Mouse (Mus musculus) lung, embryonic 15.5 days (tissue): Measurements from ENCODE around the gene Rgs3. TPM values are rescaled to one million over a fixed set of nuclear protein-coding genes. Genes with fewer than 3 reads are reported as not detected.

Experiments
- ATAC-seq: fragments of 200-750 bp; cut with Nextera tagmentation; 2 replicates; pipeline ENCODE4 v1.8.0; 2017; ENCODE audit warnings: moderate number of reproducible peaks, borderline replicate concordance; ENCODE audit not compliant: low FRiP score, low TSS enrichment; ENCODE audit errors: extremely low read depth
- H3K27ac ChIP-seq: fragments of 300-500 bp; sonication (generic); 2 replicates; pipeline ENCODE4 v1.5.1; 2015; ENCODE audit warnings: moderate library complexity, mild to moderate bottlenecking, inconsistent platforms
- H3K27me3 ChIP-seq: fragments of 300-500 bp; sonication (generic); 2 replicates; pipeline ENCODE4 v1.6.1; 2015; ENCODE audit warnings: inconsistent platforms
- H3K36me3 ChIP-seq: fragments of 300-500 bp; sonication (generic); 2 replicates; pipeline ENCODE4 v1.6.1; 2015; ENCODE audit warnings: inconsistent platforms
- H3K4me1 ChIP-seq: fragments of 300-500 bp; sonication (generic); 2 replicates; pipeline ENCODE4 v1.6.1; 2015; ENCODE audit warnings: inconsistent platforms
- H3K4me2 ChIP-seq: fragments of 300-500 bp; sonication (generic); 2 replicates; pipeline ENCODE4 v1.6.1; 2015; ENCODE audit warnings: inconsistent platforms, mild to moderate bottlenecking, moderate library complexity
- H3K4me3 ChIP-seq: fragments of 300-500 bp; sonication (generic); 2 replicates; pipeline ENCODE4 v1.5.1; 2015; ENCODE audit warnings: mild to moderate bottlenecking, inconsistent platforms
- H3K9ac ChIP-seq: fragments of 300-500 bp; sonication (generic); 2 replicates; pipeline ENCODE4 v1.6.1; 2015; ENCODE audit warnings: inconsistent platforms
- H3K9me3 ChIP-seq: fragments of 300-500 bp; sonication (generic); 2 replicates; pipeline ENCODE4 v1.6.1; 2016; ENCODE audit warnings: inconsistent platforms
- WGBS: fragments of 180-500 bp; shearing (Covaris S2); methylation state at CpG from one replicate; pipeline ENCODE4 v1.1.7; 2015; 5-methylcytosine and 5-hydroxymethylcytosine counted together
- polyA plus RNA-seq: library from polyadenylated mRNA; unstranded; fragments of >200 nt; fragmentation: Nextera tagmentation; extraction: Ambion mirVana; gene quantifications from 2 replicates; pipeline ENCODE4 v1.2.1, GENCODE M21; 2015

The Rgs3 gene
- polyA plus RNA-seq, 1 experiment from 2014 or later, result 53.5 TPM

DNA sequence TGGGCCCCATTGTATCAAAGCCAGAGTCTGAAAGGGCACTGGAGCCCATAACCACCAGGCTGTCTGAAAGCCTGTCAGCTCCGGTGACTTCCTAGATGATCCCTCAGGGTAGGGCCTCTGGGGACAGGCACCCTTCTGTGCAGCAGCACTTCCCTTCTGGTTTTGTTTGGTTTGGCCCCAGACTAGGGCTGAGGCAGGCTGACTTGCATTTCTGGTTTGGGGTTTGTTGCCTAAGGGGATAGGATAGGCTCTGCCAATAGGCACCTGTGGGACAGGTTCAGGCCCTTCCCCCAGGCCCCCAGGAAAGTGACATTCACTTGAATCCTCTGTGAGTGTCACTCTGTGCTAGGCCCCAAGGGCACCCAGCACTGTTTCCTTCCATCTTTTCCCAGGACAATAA is 127.1 kb downstream of the Rgs3 start:
- no peaks in the 10 kb centered on the region for H3K27me3 ChIP-seq
- WGBS, result 48% methylated on average over 1 of the region's 1 CpGs
- H3K4me2 ChIP-seq, result no peak overlapping the region
- peak; percentile 36; the same call in 1 of the 2 replicates for ATAC-seq
- H3K4me3 ChIP-seq, result no peak overlapping the region
- H3K36me3 ChIP-seq, result peaks cover 5% of the 10 kb centered on the region
- no peak overlapping the region for H3K9ac ChIP-seq
- H3K27ac ChIP-seq, result peak overlapping the region; percentile 37; the same call in 1 of the 2 replicates
- H3K9me3 ChIP-seq, result no peaks in the 10 kb centered on the region
- peaks cover 27% of the 10 kb centered on the region for H3K4me1 ChIP-seq

DNA sequence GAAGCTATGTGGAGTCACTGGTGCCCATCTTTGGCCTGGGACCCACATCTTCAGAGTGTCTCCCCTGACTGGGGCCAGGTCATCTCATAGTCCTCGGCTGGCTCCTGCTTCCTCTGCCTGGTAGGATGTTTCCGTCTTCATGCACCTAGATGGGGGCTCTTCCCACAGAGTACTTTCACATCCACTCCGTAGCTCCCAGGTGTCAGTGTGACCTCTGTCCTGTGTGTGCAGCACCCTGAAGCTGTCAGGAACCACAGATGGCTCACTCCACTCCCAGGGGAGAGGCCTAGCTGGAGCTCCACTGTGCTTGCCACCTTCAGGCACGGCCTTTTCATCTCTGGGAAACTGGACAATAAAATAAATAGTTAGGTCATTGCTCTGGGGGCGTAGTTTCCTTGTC is 128.5 kb downstream of the Rgs3 start:
- ATAC-seq, result no peak
- Histone ChIP-seq H3K27ac (no peak overlapping the region), H3K4me3 (no peak overlapping the region), H3K4me1 (peaks cover 39% of the 10 kb centered on the region), H3K9me3 (no peaks in the 10 kb centered on the region), H3K27me3 (no peaks in the 10 kb centered on the region), H3K4me2 (no peak overlapping the region), H3K36me3 (peaks cover 8% of the 10 kb centered on the region), H3K9ac (no peak overlapping the region)
- WGBS, result 69% methylated on average over 5 of the region's 5 CpGs

DNA sequence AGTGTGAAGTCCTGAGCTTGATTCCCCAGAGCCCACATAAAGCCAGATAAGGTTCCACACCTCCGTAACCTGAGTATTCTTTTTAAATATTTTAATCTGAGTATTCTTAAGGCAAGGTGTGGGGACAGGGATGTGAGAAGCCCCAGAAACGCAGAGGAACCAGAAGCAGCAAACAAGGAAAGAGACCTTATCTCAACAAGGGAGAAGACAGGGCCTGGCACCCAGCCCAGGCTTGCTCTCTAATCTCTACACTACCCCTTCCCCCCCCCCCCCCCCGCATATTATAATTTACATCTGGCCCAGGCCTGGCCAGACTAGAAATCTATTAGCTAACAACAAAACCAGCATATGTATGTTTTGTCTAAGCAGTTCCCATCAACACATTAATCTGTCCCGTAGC is 131.3 kb downstream of the Rgs3 start:
- Histone ChIP-seq H3K9me3 (no peaks in the 10 kb centered on the region), H3K9ac (no peak overlapping the region), H3K4me2 (no peak overlapping the region), H3K27me3 (no peaks in the 10 kb centered on the region), H3K4me3 (no peak overlapping the region), H3K27ac (no peak overlapping the region), H3K36me3 (peaks cover 8% of the 10 kb centered on the region), H3K4me1 (peaks cover 50% of the 10 kb centered on the region)
- no peak for ATAC-seq
- 53% methylated on average over 4 of the region's 4 CpGs for WGBS

DNA sequence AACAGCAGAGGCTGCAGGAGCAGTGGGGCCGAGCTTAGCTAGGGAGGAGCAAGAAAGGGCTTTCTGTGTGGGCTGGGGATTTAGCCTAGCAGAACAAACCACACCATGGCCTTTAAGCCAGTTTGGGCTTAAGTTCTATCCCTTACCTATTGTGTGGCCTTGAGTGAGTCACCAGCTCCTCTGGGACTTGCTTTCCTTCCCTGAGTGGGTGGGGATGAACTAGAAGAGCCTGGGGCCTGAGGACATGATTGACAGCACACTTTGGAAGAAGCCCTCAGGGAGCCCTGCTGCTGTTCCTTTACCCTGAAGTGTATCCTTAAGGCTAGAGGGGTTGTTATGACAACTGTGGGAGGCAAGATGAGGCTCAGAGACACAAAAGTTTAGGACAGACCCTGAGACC is 132.0 kb downstream of the Rgs3 start:
- peaks cover 50% of the 10 kb centered on the region for H3K4me1 ChIP-seq
- peaks cover 8% of the 10 kb centered on the region for H3K36me3 ChIP-seq
- H3K9ac ChIP-seq, result no peak overlapping the region
- H3K4me2 ChIP-seq, result no peak overlapping the region
- H3K4me3 ChIP-seq, result no peak overlapping the region
- H3K27ac ChIP-seq, result 0 out of 2 replicates have a peak overlapping the region, but pooled peaks have one; percentile 15
- no peaks in the 10 kb centered on the region for H3K9me3 ChIP-seq
- H3K27me3 ChIP-seq, result no peaks in the 10 kb centered on the region
- ATAC-seq, result no peak
- 65% methylated on average over 1 of the region's 1 CpGs for WGBS

DNA sequence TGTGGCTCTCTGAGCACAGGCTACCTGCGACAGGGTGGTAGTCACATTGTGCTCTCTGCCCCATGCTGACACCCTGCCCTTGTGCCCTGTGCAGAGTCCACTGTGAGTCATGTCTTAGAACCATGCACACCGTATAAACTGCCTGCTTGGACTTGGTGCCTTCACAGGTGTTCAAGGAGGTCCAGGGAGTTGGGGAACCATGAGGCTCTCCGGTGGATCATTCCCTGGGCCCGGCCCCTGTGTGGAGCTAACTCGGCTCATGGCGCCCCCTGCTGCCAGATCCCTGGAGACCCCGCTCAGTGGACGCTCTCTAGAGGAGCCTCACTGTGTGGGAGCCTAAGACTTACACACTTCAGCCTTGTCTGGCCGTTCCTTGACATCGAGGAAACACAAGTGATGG is 134.2 kb downstream of the Rgs3 start:
- no peak for ATAC-seq
- Histone ChIP-seq H3K36me3 (peaks cover 8% of the 10 kb centered on the region), H3K4me3 (no peak overlapping the region), H3K4me1 (peaks cover 63% of the 10 kb centered on the region), H3K9me3 (no peaks in the 10 kb centered on the region), H3K9ac (no peak overlapping the region), H3K27me3 (no peaks in the 10 kb centered on the region), H3K27ac (no peak overlapping the region), H3K4me2 (no peak overlapping the region)
- 39% methylated on average over 10 of the region's 10 CpGs for WGBS

DNA sequence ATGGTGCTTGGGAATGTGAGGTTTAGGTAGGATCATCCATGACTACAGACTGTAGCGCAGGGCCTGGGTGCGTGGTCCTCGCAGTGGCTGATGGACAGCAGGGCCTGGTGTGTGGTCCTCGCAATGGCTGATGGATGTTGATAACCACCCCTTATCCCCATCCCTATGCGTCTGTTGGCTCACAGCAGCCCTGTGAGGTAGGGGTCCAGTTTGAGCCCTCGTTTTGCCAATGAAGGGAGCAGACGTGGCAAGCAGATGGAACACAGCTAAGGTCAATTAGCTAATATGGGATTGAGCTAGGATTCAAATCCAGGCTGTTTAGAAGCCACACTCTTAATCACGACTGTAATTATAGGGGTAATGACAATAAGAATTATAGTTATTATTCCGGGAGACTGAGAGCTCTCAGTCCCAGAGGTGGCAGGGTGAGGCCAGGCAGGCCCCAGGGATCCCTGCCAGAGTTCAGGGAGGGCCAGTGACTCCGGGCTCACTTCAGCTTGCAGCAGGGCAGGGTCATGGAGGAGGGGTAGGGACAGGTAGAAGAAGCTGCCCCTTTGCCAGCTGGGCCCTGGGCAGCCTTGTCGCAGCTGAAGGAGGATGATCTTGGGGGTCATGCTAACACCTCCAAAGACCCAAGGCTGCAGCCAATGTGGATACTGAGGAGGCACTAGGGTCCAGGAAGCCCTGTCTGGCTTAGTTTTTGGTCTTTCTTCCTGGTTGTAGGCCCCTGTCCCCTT is 135.2 kb downstream of the Rgs3 start:
- peaks cover 8% of the 10 kb centered on the region for H3K36me3 ChIP-seq
- peaks cover 74% of the 10 kb centered on the region for H3K4me1 ChIP-seq
- H3K4me2 ChIP-seq, result no peak overlapping the region
- H3K27me3 ChIP-seq, result no peaks in the 10 kb centered on the region
- peak overlapping the region; percentile 48 for H3K27ac ChIP-seq
- no peaks in the 10 kb centered on the region for H3K9me3 ChIP-seq
- H3K9ac ChIP-seq, result no peak overlapping the region
- no peak overlapping the region for H3K4me3 ChIP-seq
- 79% methylated on average over 11 of the region's 11 CpGs for WGBS
- ATAC-seq, result no peak

DNA sequence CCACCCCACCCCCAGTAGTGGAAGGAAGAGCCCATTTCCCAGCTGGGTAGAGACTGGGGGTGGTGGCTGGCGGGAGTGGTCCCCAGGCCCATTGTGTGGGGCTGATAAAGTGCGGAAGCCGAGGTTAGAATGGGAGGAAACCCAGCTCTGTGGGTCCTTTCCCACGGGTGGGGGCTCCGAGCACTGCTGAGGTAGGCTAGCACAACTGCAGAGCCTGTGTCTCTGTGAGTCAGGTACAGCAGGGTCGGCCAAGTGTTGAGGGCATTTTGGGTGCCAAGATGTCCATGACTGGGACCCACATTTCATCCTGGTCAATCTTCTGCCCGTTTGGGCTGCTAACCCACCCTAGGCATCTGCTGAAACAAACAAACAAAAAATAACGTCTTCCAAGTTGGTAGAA is 135.9 kb downstream of the Rgs3 start:
- peak overlapping the region; percentile 48; the same call in 1 of the 2 replicates for H3K27ac ChIP-seq
- H3K9me3 ChIP-seq, result no peaks in the 10 kb centered on the region
- H3K36me3 ChIP-seq, result peaks cover 9% of the 10 kb centered on the region
- ATAC-seq, result no peak
- no peak overlapping the region for H3K4me3 ChIP-seq
- H3K9ac ChIP-seq, result no peak overlapping the region
- H3K27me3 ChIP-seq, result no peaks in the 10 kb centered on the region
- no peak overlapping the region for H3K4me2 ChIP-seq
- H3K4me1 ChIP-seq, result peaks cover 80% of the 10 kb centered on the region
- 55% methylated on average over 8 of the region's 8 CpGs for WGBS

DNA sequence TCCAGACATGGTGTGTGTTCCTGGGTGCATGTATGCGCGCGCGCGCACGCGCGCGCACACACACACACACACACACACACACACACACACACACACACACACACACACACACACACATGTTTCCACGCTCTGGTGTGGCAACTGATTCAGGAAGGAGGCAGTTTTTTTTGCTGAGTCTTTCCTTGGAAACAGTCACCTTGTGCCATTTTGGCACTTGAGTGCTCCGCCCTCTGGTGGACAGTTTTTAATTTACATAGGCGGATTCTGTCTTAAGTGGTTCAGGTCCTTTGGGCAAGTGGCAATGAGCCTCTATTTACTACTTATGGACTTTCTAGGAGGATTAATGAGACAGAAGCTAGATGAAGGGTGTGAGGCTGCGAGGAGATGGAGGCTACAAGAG is 136.3 kb downstream of the Rgs3 start:
- H3K4me3 ChIP-seq, result no peak overlapping the region
- no peaks in the 10 kb centered on the region for H3K9me3 ChIP-seq
- no peaks in the 10 kb centered on the region for H3K27me3 ChIP-seq
- peaks cover 13% of the 10 kb centered on the region for H3K36me3 ChIP-seq
- H3K4me1 ChIP-seq, result peaks cover 80% of the 10 kb centered on the region
- peak overlapping the region; percentile 48; the same call in 1 of the 2 replicates for H3K27ac ChIP-seq
- no peak overlapping the region for H3K9ac ChIP-seq
- no peak overlapping the region for H3K4me2 ChIP-seq
- WGBS, result 62% methylated on average over 10 of the region's 13 CpGs
- no peak for ATAC-seq

DNA sequence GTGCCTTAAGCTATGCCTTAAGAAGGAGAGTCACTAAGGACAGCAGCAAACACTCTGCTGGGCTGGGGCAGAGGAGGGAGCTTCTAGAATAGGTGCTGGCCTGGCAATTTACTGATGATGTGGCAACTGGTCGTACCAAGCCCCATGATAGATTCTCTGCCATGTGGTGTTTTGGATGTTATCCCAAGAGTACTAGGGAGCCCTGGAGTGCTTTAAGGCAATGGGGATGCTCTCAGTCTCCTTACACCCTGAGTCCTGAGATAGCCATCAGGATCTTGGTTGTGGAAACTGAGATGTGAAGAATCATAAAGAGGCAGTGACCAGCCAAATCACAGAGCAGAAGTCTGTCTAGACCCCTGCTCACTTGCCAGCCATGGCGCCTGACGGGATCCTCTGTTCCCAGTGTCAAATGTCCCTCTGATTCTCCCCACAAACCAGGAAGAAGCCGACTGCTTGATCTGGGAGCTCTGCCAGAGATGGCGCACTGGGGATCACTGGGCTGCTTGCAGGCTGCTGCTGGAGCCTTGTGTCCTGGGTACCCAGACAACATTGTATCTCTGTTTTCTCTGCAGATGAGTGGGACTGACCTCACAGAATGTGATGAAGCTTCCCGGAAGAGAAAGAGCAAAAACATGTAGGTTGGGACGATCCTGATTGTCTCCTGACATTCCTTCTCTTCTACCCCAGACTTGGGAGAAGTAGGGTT is 137.2 kb downstream of the Rgs3 start:
- Histone ChIP-seq H3K36me3 (peaks cover 15% of the 10 kb centered on the region), H3K27me3 (no peaks in the 10 kb centered on the region), H3K4me2 (no peak overlapping the region), H3K27ac (peak overlapping the region; percentile 80), H3K9me3 (no peaks in the 10 kb centered on the region), H3K4me1 (peaks cover 82% of the 10 kb centered on the region), H3K9ac (no peak overlapping the region), H3K4me3 (no peak overlapping the region)
- 36% methylated on average over 7 of the region's 7 CpGs for WGBS
- ATAC-seq, result no peak

DNA sequence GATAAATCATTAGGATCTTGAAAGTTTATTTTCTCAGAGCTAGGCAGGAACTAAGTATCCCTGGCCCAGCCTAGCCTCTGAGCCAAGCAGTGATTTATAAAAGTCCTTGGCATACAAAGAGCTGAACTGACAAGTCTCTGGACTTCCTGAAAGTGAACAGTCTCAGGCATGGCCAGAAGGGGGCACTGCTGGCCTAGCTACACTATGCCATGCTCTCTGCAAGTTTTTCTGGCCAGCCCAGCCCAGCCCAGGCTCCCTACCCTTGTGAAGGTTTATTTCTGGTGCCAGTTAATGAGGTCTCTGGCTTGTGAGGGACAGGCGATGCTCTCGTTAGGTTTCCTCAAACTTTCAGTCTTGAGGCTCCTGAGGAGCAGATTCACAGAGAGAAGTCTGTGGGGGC is 137.8 kb downstream of the Rgs3 start:
- WGBS, result 15% methylated on average over 2 of the region's 2 CpGs
- Histone ChIP-seq H3K9me3 (no peaks in the 10 kb centered on the region), H3K36me3 (peaks cover 14% of the 10 kb centered on the region), H3K4me3 (no peak overlapping the region), H3K9ac (no peak overlapping the region), H3K4me1 (peaks cover 76% of the 10 kb centered on the region), H3K27me3 (no peaks in the 10 kb centered on the region), H3K4me2 (no peak overlapping the region), H3K27ac (peak overlapping the region; percentile 80)
- ATAC-seq, result peak; percentile 60; the same call in 1 of the 2 replicates

DNA sequence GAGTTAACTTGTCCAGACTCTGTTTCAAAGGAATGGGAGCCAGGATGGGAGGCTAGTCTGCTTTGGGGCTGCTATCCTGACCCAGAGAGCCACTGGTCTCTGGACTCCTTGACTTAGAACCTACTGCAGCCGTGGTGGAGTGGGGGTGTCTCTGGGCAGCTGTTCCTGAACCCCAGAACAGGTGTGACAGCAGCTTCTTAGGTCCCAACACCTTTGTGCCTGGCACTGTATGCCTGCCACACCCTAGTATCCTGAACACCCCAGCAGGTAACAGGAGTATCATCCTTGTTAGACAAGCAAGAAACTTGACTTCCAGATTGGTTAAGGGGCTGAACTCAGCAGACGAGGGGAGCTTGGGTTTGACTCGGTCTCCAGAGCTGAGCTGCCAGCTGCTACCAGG is 138.9 kb downstream of the Rgs3 start:
- peaks cover 21% of the 10 kb centered on the region for H3K36me3 ChIP-seq
- 52% methylated on average over 3 of the region's 3 CpGs for WGBS
- H3K4me3 ChIP-seq, result no peak overlapping the region
- no peak for ATAC-seq
- H3K27me3 ChIP-seq, result no peaks in the 10 kb centered on the region
- no peaks in the 10 kb centered on the region for H3K9me3 ChIP-seq
- H3K9ac ChIP-seq, result no peak overlapping the region
- H3K4me1 ChIP-seq, result peaks cover 70% of the 10 kb centered on the region
- no peak overlapping the region for H3K4me2 ChIP-seq
- H3K27ac ChIP-seq, result peak overlapping the region; percentile 78

DNA sequence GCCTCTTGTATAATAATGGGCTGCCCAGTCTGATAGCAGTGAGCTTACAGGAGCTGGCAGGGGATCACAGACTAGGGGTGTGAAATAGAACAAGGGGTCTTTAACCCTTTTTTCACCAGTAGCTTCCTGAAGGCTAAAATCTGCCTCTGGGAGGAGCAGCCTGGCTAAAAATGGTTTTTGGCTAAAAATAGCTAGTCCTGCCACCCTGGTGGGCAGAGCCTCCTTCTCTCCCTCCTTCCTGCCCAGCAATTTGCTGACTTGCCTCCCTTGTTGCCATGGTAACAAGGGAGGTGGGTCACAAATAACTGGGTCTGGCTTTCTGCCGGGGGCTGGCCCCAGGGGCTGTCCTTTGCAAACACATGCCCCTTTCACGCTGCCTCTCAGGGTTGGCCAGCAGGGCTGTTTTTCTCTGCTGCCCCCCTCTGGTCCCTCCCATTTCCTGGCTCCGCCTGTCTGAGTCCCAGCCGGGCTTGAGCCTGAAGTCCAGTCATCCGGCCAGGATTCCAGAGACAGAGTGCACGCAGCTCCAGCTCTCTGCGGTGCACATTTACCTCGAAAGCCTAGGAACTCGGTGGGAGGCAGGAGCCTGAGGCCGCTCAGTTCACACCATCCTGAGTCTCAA is 139.7 kb downstream of the Rgs3 start:
- ATAC-seq, result peak; percentile 92
- peaks cover 67% of the 10 kb centered on the region for H3K4me1 ChIP-seq

More for the DNA sequence above, 139.7 kb downstream of the Rgs3 start:
- H3K27me3 ChIP-seq, result no peaks in the 10 kb centered on the region
- 2% methylated on average over 10 of the region's 10 CpGs for WGBS
- H3K9me3 ChIP-seq, result no peaks in the 10 kb centered on the region
- H3K27ac ChIP-seq, result peak overlapping the region; percentile 78
- peak overlapping the region; percentile 63 for H3K4me2 ChIP-seq
- H3K36me3 ChIP-seq, result peaks cover 28% of the 10 kb centered on the region
- H3K9ac ChIP-seq, result peak overlapping the region; percentile 53
- peak overlapping the region; percentile 47 for H3K4me3 ChIP-seq
